Mouse (Mus musculus) neutrophil, adult 59 days (primary cell): Measurements from ENCODE around the gene Cavin4. TPM values are rescaled to one million over a fixed set of nuclear protein-coding genes. Genes with fewer than 3 reads are reported as not detected.

Experiments used
- total RNA-seq, 2 experiments: library from RNA; stranded (reverse); gene quantifications; 1 replicate in 1 of 2; 2 replicates in 1 of 2; pipeline ENCODE4 v1.2.4; 2023

Gene Cavin4
- not detected for total RNA-seq

DNA sequence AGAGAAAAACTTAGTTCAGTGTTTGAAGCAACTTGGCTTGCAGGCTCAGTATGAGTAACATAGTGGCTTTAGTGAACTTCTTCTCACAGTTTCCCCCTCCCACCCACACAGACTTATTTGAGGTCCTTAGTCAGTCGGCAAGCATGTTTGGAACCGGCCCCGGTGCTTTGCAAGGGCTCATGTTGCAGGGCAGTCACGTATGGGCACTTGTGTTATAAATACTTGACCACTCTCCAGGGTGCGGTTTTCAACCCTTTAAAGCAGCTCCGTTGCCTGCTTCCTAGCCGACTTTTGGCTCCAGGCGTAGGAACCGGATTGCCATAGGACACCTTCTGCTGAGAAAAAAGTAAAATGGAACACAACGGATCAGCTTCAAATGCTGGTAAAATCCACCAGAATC lies at the start of gene Cavin4:
Cavin4 (plus strand) TSS at position 244 of the 400 bp plus-strand sequence.

Other genes starting within 250 kb of the Cavin4 start
- gene Tex10, start 190.1 kb upstream of the Cavin4 start, total RNA-seq = 10 to 100 TPM; 29.0 to 33.3 TPM
- gene Msantd3, start 123.6 kb upstream of the Cavin4 start, total RNA-seq = 10 to 100 TPM; 22.4 to 23.2 TPM
- under 1 TPM; 0.38 to 0.44 TPM for gene Tmeff1, start 78.3 kb upstream of the Cavin4 start, total RNA-seq